Mouse (Mus musculus): ENCODE results near the gene Nos1.

DNA sequence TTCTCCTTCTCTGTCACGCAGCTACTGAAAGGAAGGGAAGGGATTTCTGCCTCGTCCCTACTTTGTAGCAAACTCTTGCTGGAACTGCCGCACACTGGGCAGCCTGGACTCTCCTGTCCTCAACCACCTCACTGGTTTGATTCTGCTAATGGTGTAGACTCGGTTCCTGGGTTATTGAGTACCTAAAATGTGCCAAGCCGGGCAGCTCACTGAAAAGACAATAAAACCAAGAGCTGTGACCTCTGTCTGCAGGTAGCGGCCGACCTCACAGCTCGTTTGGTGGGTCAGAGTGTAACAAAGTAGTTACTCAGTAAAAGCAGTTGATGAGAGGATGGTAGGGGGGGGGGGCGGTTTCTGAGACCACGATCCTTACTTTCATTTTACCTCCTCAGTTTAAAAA lies 72.9 kb downstream of the Nos1 start:
- TF ChIP-seq GATA1 (IDR thresholded peaks at IDR 0.05; ENCODE audit: borderline replicate concordance, low read length) (no peak), FLI1 (IDR thresholded peaks at IDR 0.05; ENCODE audit: low read length) (no peak)

Measured in megakaryocyte, embryonic 14.5 days (primary cell).